Mouse (Mus musculus) hindbrain, embryonic 13.5 days (tissue): ENCODE measurements at regions not wholly inside any gene's neighbourhood (a gene's known extent, or its start where the extent isn't known, plus 50 kb on each side); places are given as distances from the start of the nearest gene placed in this dataset.

Source experiments
- ATAC-seq: fragments of 200-750 bp; cut with Nextera tagmentation; 2 replicates; pipeline ENCODE4 v1.8.0; 2017; ENCODE audit warnings: moderate TSS enrichment; ENCODE audit not compliant: low FRiP score
- H3K27ac ChIP-seq: fragments of 300-500 bp; sonication (generic); 2 replicates; pipeline ENCODE4 v1.5.1; 2015; ENCODE audit warnings: inconsistent platforms, mild to moderate bottlenecking, moderate library complexity
- H3K27me3 ChIP-seq: fragments of 300-500 bp; sonication (generic); 2 replicates; pipeline ENCODE4 v1.6.1; 2015; ENCODE audit warnings: mild to moderate bottlenecking, inconsistent platforms
- H3K36me3 ChIP-seq: fragments of 300-500 bp; sonication (generic); 2 replicates; pipeline ENCODE4 v1.6.1; 2015; ENCODE audit warnings: mild to moderate bottlenecking, inconsistent platforms
- H3K4me1 ChIP-seq: fragments of 300-500 bp; sonication (generic); replicated peaks from 2 replicates; pipeline ENCODE4 v1.6.1; 2015; ENCODE audit warnings: inconsistent platforms
- H3K4me2 ChIP-seq: fragments of 300-500 bp; sonication (generic); 2 replicates; pipeline ENCODE4 v1.6.1; 2015; ENCODE audit warnings: inconsistent platforms, mild to moderate bottlenecking, moderate library complexity
- H3K4me3 ChIP-seq: fragments of 300-500 bp; sonication (generic); 2 replicates; pipeline ENCODE4 v1.5.1; 2015; ENCODE audit warnings: mild to moderate bottlenecking, inconsistent platforms
- H3K9ac ChIP-seq: fragments of 300-500 bp; sonication (generic); 2 replicates; pipeline ENCODE4 v1.6.1; 2015; ENCODE audit warnings: mild to moderate bottlenecking, inconsistent platforms
- H3K9me3 ChIP-seq: fragments of 300-500 bp; sonication (generic); 2 replicates; pipeline ENCODE4 v1.6.1; 2016; ENCODE audit warnings: inconsistent platforms
- WGBS: fragments of 180-500 bp; shearing (Covaris S2); methylation state at CpG from one replicate; pipeline ENCODE4 v1.1.7; 2015; 5-methylcytosine and 5-hydroxymethylcytosine counted together

- H3K9ac ChIP-seq = no peak overlapping the region
- no peak overlapping the region for H3K4me2 ChIP-seq
- no peaks in the 10 kb centered on the region for H3K4me1 ChIP-seq
- WGBS = 40% methylated on average over 2 of the region's 2 CpGs
- no peaks in the 10 kb centered on the region for H3K36me3 ChIP-seq
- no peak overlapping the region for H3K27ac ChIP-seq
- no peak overlapping the region for H3K4me3 ChIP-seq
- no peaks in the 10 kb centered on the region for H3K27me3 ChIP-seq
- H3K9me3 ChIP-seq = no peaks in the 10 kb centered on the region
- no peak for ATAC-seq
Measured at GRCm38 (mm10) chr10:16231821-16232220, 1491.2 kb upstream of the Cited2 start.

GRCm38 (mm10) chr10:16233612-16234106 is 1489.4 kb upstream of the Cited2 start:
- Histone ChIP-seq H3K27me3 (no peaks in the 10 kb centered on the region), H3K4me2 (no peak overlapping the region), H3K4me3 (no peak overlapping the region), H3K9me3 (no peaks in the 10 kb centered on the region), H3K36me3 (no peaks in the 10 kb centered on the region), H3K9ac (no peak overlapping the region), H3K4me1 (no peaks in the 10 kb centered on the region), H3K27ac (no peak overlapping the region)
- peak; percentile 52; the same call in 1 of the 2 replicates for ATAC-seq
- WGBS = 70% methylated on average over 4 of the region's 4 CpGs

- Histone ChIP-seq H3K27ac (no peak overlapping the region), H3K4me1 (no peaks in the 10 kb centered on the region), H3K4me2 (no peak overlapping the region), H3K9me3 (no peaks in the 10 kb centered on the region), H3K9ac (no peak overlapping the region), H3K27me3 (no peaks in the 10 kb centered on the region), H3K36me3 (no peaks in the 10 kb centered on the region), H3K4me3 (no peak overlapping the region)
- ATAC-seq = no peak
Measured at GRCm38 (mm10) chr10:16256329-16256728, 1466.7 kb upstream of the Cited2 start.

- no peaks in the 10 kb centered on the region for H3K36me3 ChIP-seq
- 92% methylated on average over 5 of the region's 5 CpGs for WGBS
- H3K9me3 ChIP-seq = no peaks in the 10 kb centered on the region
- no peak overlapping the region for H3K27ac ChIP-seq
- ATAC-seq = no peak
- H3K27me3 ChIP-seq = no peaks in the 10 kb centered on the region
- no peak overlapping the region for H3K4me2 ChIP-seq
- H3K4me3 ChIP-seq = no peak overlapping the region
- H3K4me1 ChIP-seq = no peaks in the 10 kb centered on the region
- H3K9ac ChIP-seq = no peak overlapping the region
Measured at GRCm38 (mm10) chr10:16272786-16273185, 1450.2 kb upstream of the Cited2 start.

GRCm38 (mm10) chr10:16317026-16317425 is 1406.0 kb upstream of the Cited2 start:
- no peaks in the 10 kb centered on the region for H3K27me3 ChIP-seq
- no peak overlapping the region for H3K9ac ChIP-seq
- H3K4me3 ChIP-seq = no peak overlapping the region
- H3K27ac ChIP-seq = no peak overlapping the region
- WGBS = 91% methylated on average over 10 of the region's 10 CpGs
- ATAC-seq = no peak
- H3K9me3 ChIP-seq = no peaks in the 10 kb centered on the region
- no peak overlapping the region for H3K4me2 ChIP-seq
- H3K36me3 ChIP-seq = no peaks in the 10 kb centered on the region
- H3K4me1 ChIP-seq = no peaks in the 10 kb centered on the region

GRCm38 (mm10) chr10:16337546-16337945 is 1385.5 kb upstream of the Cited2 start:
- Histone ChIP-seq H3K4me2 (no peak overlapping the region), H3K4me3 (no peak overlapping the region), H3K27ac (no peak overlapping the region), H3K4me1 (no peaks in the 10 kb centered on the region), H3K36me3 (no peaks in the 10 kb centered on the region), H3K27me3 (no peaks in the 10 kb centered on the region), H3K9me3 (no peaks in the 10 kb centered on the region), H3K9ac (no peak overlapping the region)
- WGBS = 92% methylated on average over 1 of the region's 1 CpGs
- ATAC-seq = no peak

GRCm38 (mm10) chr10:16341496-16341895 is 1381.5 kb upstream of the Cited2 start:
- no peaks in the 10 kb centered on the region for H3K27me3 ChIP-seq
- ATAC-seq = no peak
- no peaks in the 10 kb centered on the region for H3K4me1 ChIP-seq
- no peaks in the 10 kb centered on the region for H3K9me3 ChIP-seq
- no peaks in the 10 kb centered on the region for H3K36me3 ChIP-seq
- H3K4me3 ChIP-seq = no peak overlapping the region
- H3K4me2 ChIP-seq = no peak overlapping the region
- H3K27ac ChIP-seq = no peak overlapping the region
- H3K9ac ChIP-seq = no peak overlapping the region

- no peaks in the 10 kb centered on the region for H3K4me1 ChIP-seq
- no peaks in the 10 kb centered on the region for H3K27me3 ChIP-seq
- H3K9ac ChIP-seq = no peak overlapping the region
- H3K27ac ChIP-seq = no peak overlapping the region
- no peak for ATAC-seq
- H3K4me2 ChIP-seq = no peak overlapping the region
- H3K9me3 ChIP-seq = no peaks in the 10 kb centered on the region
- WGBS = 98% methylated on average over 3 of the region's 3 CpGs
- H3K4me3 ChIP-seq = no peak overlapping the region
- H3K36me3 ChIP-seq = no peaks in the 10 kb centered on the region
Measured at GRCm38 (mm10) chr10:16364001-16364400, 1359.0 kb upstream of the Cited2 start.
